Mouse (Mus musculus): Measurements from ENCODE around the gene Oxa1l. TPM values are rescaled to one million over a fixed set of nuclear protein-coding genes. Genes with fewer than 3 reads are reported as not detected.

The Oxa1l gene
- polyA plus RNA-seq, 1 experiment = not detected

GRCm38 (mm10) chr14:54381816-54382215, 21.2 kb downstream of the Oxa1l start:
- TF ChIP-seq POLR2A (IDR thresholded peaks at IDR 0.05; ENCODE audit: insufficient read depth, low read depth, low read length) (no peak), CTCF (IDR thresholded peaks at IDR 0.05; ENCODE audit: insufficient read depth, low read depth, low read length) (no peak)
- 82% methylated on average over 10 of the region's 10 CpGs for WGBS
- H3K4me3 ChIP-seq (ENCODE audit: insufficient read depth, low read depth, low read length) = no peak overlapping the region

GRCm38 (mm10) chr14:54382641-54383040, 22.0 kb downstream of the Oxa1l start:
- Histone ChIP-seq H3K4me1 (ENCODE audit: control insufficient read depth, insufficient read depth, low read length) (no peaks in the 10 kb centered on the region), H3K4me3 (ENCODE audit: insufficient read depth, low read depth, low read length) (no peak overlapping the region), H3K27ac (ENCODE audit: insufficient read depth, low read depth, low read length) (no peak overlapping the region)
- TF ChIP-seq POLR2A (IDR thresholded peaks at IDR 0.05; ENCODE audit: insufficient read depth, low read depth, low read length) (no peak), CTCF (IDR thresholded peaks at IDR 0.05; ENCODE audit: insufficient read depth, low read depth, low read length) (no peak)
- WGBS = 60% methylated on average over 9 of the region's 9 CpGs

More at GRCm38 (mm10) chr14:54381816-54382215, 21.2 kb downstream of the Oxa1l start:
- no peaks in the 10 kb centered on the region for H3K4me1 ChIP-seq (ENCODE audit: control insufficient read depth, insufficient read depth, low read length)
- no peak overlapping the region for H3K27ac ChIP-seq (ENCODE audit: insufficient read depth, low read depth, low read length)

GRCm38 (mm10) chr14:54383355-54383771, 22.7 kb downstream of the Oxa1l start:
- 36% methylated on average over 4 of the region's 4 CpGs for WGBS
- Histone ChIP-seq H3K4me1 (ENCODE audit: control insufficient read depth, insufficient read depth, low read length) (no peaks in the 10 kb centered on the region), H3K4me3 (ENCODE audit: insufficient read depth, low read depth, low read length) (no peak overlapping the region), H3K27ac (ENCODE audit: insufficient read depth, low read depth, low read length) (no peak overlapping the region)
- TF ChIP-seq CTCF (IDR thresholded peaks at IDR 0.05; ENCODE audit: insufficient read depth, low read depth, low read length) = no peak
- no peak for TF ChIP-seq POLR2A (IDR thresholded peaks at IDR 0.05; ENCODE audit: insufficient read depth, low read depth, low read length)

- Histone ChIP-seq H3K4me1 (ENCODE audit: control insufficient read depth, insufficient read depth, low read length) (no peaks in the 10 kb centered on the region), H3K4me3 (ENCODE audit: insufficient read depth, low read depth, low read length) (no peak overlapping the region), H3K27ac (ENCODE audit: insufficient read depth, low read depth, low read length) (no peak overlapping the region)
- TF ChIP-seq CTCF (IDR thresholded peaks at IDR 0.05; ENCODE audit: insufficient read depth, low read depth, low read length) (no peak), POLR2A (IDR thresholded peaks at IDR 0.05; ENCODE audit: insufficient read depth, low read depth, low read length) (no peak)
- 96% methylated on average over 8 of the region's 8 CpGs for WGBS
Measured at GRCm38 (mm10) chr14:54384396-54384795, 23.8 kb downstream of the Oxa1l start.

DNA sequence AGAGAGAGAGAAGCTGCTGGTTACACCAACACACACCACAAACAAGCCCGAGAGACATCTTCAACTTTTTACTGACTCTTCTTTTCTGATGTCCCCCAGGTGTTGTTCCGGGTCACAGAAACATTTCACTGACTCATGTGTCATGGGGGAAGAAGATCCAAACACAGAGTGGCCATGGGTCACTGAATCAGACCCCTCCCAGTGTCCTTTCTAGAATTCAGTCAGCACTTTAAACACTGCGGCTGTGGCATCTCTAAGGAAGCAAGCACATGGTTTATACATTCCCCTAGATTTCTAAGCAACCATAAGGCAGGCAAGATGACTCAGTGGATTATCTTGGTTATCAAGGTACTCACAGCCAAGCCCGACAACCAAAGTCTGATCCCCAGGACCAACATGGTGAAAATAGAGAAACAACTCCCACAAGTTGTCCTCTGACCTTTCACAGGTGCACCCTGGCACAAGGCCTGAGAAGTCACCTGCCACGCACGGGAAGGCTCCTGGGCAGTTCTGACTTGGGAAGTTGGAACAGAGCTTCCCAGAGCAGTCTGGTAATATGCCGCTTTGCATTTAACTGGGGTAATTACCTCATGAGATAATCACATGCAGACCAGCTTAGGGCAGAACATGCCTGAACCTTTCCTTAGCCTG, 25.5 kb downstream of the Oxa1l start:
- TF ChIP-seq CTCF (IDR thresholded peaks at IDR 0.05; ENCODE audit: insufficient read depth, low read depth, low read length) = no peak
- no peak for TF ChIP-seq POLR2A (IDR thresholded peaks at IDR 0.05; ENCODE audit: insufficient read depth, low read depth, low read length)
- H3K4me3 ChIP-seq (ENCODE audit: insufficient read depth, low read depth, low read length) = no peak overlapping the region
- no peaks in the 10 kb centered on the region for H3K4me1 ChIP-seq (ENCODE audit: control insufficient read depth, insufficient read depth, low read length)
- no peak overlapping the region for H3K27ac ChIP-seq (ENCODE audit: insufficient read depth, low read depth, low read length)
- 91% methylated on average over 7 of the region's 7 CpGs for WGBS

GRCm38 (mm10) chr14:54387546-54387945, 26.9 kb downstream of the Oxa1l start:
- 89% methylated on average over 6 of the region's 6 CpGs for WGBS
- no peak for TF ChIP-seq CTCF (IDR thresholded peaks at IDR 0.05; ENCODE audit: insufficient read depth, low read depth, low read length)
- TF ChIP-seq POLR2A (IDR thresholded peaks at IDR 0.05; ENCODE audit: insufficient read depth, low read depth, low read length) = no peak
- Histone ChIP-seq H3K4me1 (ENCODE audit: control insufficient read depth, insufficient read depth, low read length) (no peaks in the 10 kb centered on the region), H3K27ac (ENCODE audit: insufficient read depth, low read depth, low read length) (no peak overlapping the region), H3K4me3 (ENCODE audit: insufficient read depth, low read depth, low read length) (no peak overlapping the region)

GRCm38 (mm10) chr14:54390843-54391242, 30.2 kb downstream of the Oxa1l start:
- Histone ChIP-seq H3K27ac (ENCODE audit: insufficient read depth, low read depth, low read length) (no peak overlapping the region), H3K4me3 (ENCODE audit: insufficient read depth, low read depth, low read length) (no peak overlapping the region), H3K4me1 (ENCODE audit: control insufficient read depth, insufficient read depth, low read length) (no peaks in the 10 kb centered on the region)
- TF ChIP-seq CTCF (IDR thresholded peaks at IDR 0.05; ENCODE audit: insufficient read depth, low read depth, low read length) (no peak), POLR2A (IDR thresholded peaks at IDR 0.05; ENCODE audit: insufficient read depth, low read depth, low read length) (no peak)
- 47% methylated on average over 6 of the region's 6 CpGs for WGBS

DNA sequence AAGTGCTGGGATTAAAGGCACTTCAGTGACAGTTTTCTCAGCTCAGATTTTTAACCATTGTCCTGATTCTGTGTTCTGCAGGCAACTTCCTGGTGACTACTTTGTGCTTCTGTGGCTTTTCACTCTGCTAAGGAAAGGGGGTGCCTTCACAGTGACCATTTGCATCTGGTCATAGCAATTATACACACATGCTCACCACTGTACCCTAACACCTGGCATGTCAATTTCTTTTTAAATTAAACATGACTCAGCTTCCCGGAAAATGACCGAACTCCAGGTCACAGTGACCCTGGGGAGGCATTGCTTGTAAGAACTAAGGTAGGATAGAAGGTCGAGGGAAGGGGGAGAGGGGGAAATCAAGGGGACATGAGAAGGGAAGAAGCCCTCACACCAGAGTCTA, 33.2 kb downstream of the Oxa1l start:
- H3K4me3 ChIP-seq (ENCODE audit: insufficient read depth, low read depth, low read length) = no peak overlapping the region
- 77% methylated on average over 3 of the region's 3 CpGs for WGBS

GRCm38 (mm10) chr14:54394309-54394708, 33.7 kb downstream of the Oxa1l start:
- TF ChIP-seq POLR2A (IDR thresholded peaks at IDR 0.05; ENCODE audit: insufficient read depth, low read depth, low read length) = no peak
- no peak for TF ChIP-seq CTCF (IDR thresholded peaks at IDR 0.05; ENCODE audit: insufficient read depth, low read depth, low read length)

More for the DNA sequence above, 33.2 kb downstream of the Oxa1l start:
- Histone ChIP-seq H3K4me1 (ENCODE audit: control insufficient read depth, insufficient read depth, low read length) (no peaks in the 10 kb centered on the region), H3K27ac (ENCODE audit: insufficient read depth, low read depth, low read length) (no peak overlapping the region)
- no peak for TF ChIP-seq POLR2A (IDR thresholded peaks at IDR 0.05; ENCODE audit: insufficient read depth, low read depth, low read length)
- no peak for TF ChIP-seq CTCF (IDR thresholded peaks at IDR 0.05; ENCODE audit: insufficient read depth, low read depth, low read length)

More at GRCm38 (mm10) chr14:54394309-54394708, 33.7 kb downstream of the Oxa1l start:
- no peaks in the 10 kb centered on the region for H3K4me1 ChIP-seq (ENCODE audit: control insufficient read depth, insufficient read depth, low read length)
- no peak overlapping the region for H3K4me3 ChIP-seq (ENCODE audit: insufficient read depth, low read depth, low read length)
- no peak overlapping the region for H3K27ac ChIP-seq (ENCODE audit: insufficient read depth, low read depth, low read length)

Measured in olfactory bulb, adult 2 months (tissue).